10 mouse cellular contexts compared by ENCODE assay signal in the genomic region with DNA sequence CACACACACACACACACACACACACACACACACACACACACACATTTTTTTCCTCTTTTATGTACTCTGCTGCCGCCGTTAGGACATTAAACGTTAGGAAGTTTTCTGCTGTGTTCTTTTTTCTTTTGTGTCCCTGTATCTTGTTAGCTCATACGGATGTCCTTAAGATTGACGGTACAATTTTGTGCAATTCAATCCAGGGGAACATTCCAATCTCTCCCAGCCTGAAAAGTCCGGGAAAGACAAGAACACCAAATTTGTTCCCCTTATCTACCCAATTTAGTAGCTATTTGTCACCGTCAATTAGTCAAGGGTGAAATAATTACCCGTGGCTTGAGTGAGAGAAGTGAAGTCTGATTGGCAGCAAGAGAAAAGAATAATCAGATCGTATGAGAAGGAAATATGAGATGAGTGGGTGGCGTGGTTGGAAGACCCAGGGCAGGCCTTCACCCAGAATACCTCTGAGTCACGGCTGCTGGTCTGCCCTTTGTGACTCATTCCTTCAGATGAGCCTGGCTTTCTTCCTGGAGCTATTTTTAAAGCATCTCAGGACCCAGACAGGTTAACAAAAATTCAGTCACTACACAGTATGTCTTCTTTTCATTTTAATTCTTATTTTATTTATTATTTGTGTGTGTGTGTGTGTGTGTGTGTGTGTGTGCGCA.
DNase-seq lines count a peak whose midpoint lies in the region; ATAC-seq and TF ChIP-seq lines count a peak whose summit lies in the region.
"Had no signal": no experiment of that assay in that cellular context is flagged by ENCODE, and none has a peak within 500 bp of the region (broad histone marks: within the 10 kb centered on the region; RNA-seq: fewer than 3 reads in every experiment).

No protein-coding gene starts in this region.

- TF ChIP-seq EP300 in liver, postnatal 0 days (IDR thresholded peaks at IDR 0.05; ENCODE audit: low read depth): no peak

- no peak overlapping the region for H3K4me3 ChIP-seq in kidney, embryonic 16.5 days (ENCODE audit: low read length)
- no peak overlapping the region for H3K4me3 ChIP-seq in embryonic facial prominence, embryonic 10.5 days
- H3K4me3 ChIP-seq in liver, postnatal 0 days (ENCODE audit: low read depth, low read length): no peak overlapping the region
- H3K4me3 ChIP-seq: erythroblast, embryonic 14.5 days had no signal

- no peak for TF ChIP-seq CTCF in liver, postnatal 0 days (IDR thresholded peaks at IDR 0.05; ENCODE audit: low read depth)

- H3K27me3 ChIP-seq in kidney, embryonic 16.5 days (ENCODE audit: insufficient read depth, low read length): peaks cover 4% of the 10 kb centered on the region; the same call in 1 of the 2 replicates
- H3K27me3 ChIP-seq in embryonic facial prominence, embryonic 10.5 days (replicated peaks; ENCODE audit: low read depth, poor library complexity, severe bottlenecking): peaks cover 7% of the 10 kb centered on the region; the same call in 1 of the 2 replicates
- H3K27me3 ChIP-seq in liver, postnatal 0 days (ENCODE audit: insufficient read depth, low read length): no peaks in the 10 kb centered on the region

- peaks cover 3% of the 10 kb centered on the region; the same call in 1 of the 2 replicates for H3K9me3 ChIP-seq in kidney, embryonic 16.5 days (ENCODE audit: low read length)
- H3K9me3 ChIP-seq in embryonic facial prominence, embryonic 10.5 days: peaks cover 7% of the 10 kb centered on the region
- no peaks in the 10 kb centered on the region for H3K9me3 ChIP-seq in liver, postnatal 0 days (ENCODE audit: low read length)

- 26% methylated on average over 12 of the region's 12 CpGs for WGBS in kidney, embryonic 16.5 days
- WGBS in embryonic facial prominence, embryonic 10.5 days: 38% methylated on average over 12 of the region's 12 CpGs
- WGBS in liver, postnatal 0 days (ENCODE audit: insufficient replicate concordance): 67% methylated on average over 12 of the region's 12 CpGs

- H3K4me1 ChIP-seq in kidney, embryonic 16.5 days (ENCODE audit: insufficient read depth, low read length): 0 out of 2 replicates have a peak, but pooled peaks cover 5% of the 10 kb centered on the region
- peaks cover 12% of the 10 kb centered on the region for H3K4me1 ChIP-seq in embryonic facial prominence, embryonic 10.5 days
- no peaks in the 10 kb centered on the region for H3K4me1 ChIP-seq in liver, postnatal 0 days (ENCODE audit: insufficient read depth)

- no peaks in the 10 kb centered on the region for H3K36me3 ChIP-seq in kidney, embryonic 16.5 days (ENCODE audit: insufficient read depth, low read length)
- H3K36me3 ChIP-seq in embryonic facial prominence, embryonic 10.5 days (replicated peaks): no peaks in the 10 kb centered on the region
- no peaks in the 10 kb centered on the region for H3K36me3 ChIP-seq in liver, postnatal 0 days (replicated peaks; ENCODE audit: insufficient read depth, low read length)

- no peak for DNase-seq in kidney, adult 9 months
- DNase-seq in 416B (ENCODE audit: low read depth) (peak; percentile 5), MN1 (ENCODE audit: low spot score) (peak; percentile 10)
- DNase-seq in embryonic facial prominence, embryonic 10.5 days (ENCODE audit: low spot score): peak; percentile 21
- no peak for DNase-seq in liver, postnatal 0 days
- no peak for DNase-seq in spleen, postnatal 36 days (ENCODE audit: low spot score in 2 of 2)

- no peak overlapping the region for H3K4me2 ChIP-seq in kidney, embryonic 16.5 days (replicated peaks; ENCODE audit: low read depth, low read length)
- H3K4me2 ChIP-seq in liver, postnatal 0 days (ENCODE audit: low read depth, low read length): no peak overlapping the region
- H3K4me2 ChIP-seq: midbrain, embryonic 11.5 days had no signal

- H3K27ac ChIP-seq in kidney, embryonic 16.5 days (ENCODE audit: low read length): no peak overlapping the region
- H3K27ac ChIP-seq in embryonic facial prominence, embryonic 10.5 days (replicated peaks): no peak overlapping the region; the same call in 1 of the 2 replicates
- H3K27ac ChIP-seq in liver, postnatal 0 days (ENCODE audit: low read depth): no peak overlapping the region
- H3K27ac ChIP-seq: liver, embryonic 14.5 days had no signal

- H3K9ac ChIP-seq in kidney, embryonic 16.5 days (replicated peaks; ENCODE audit: low read length): no peak overlapping the region
- no peak overlapping the region for H3K9ac ChIP-seq in liver, postnatal 0 days (replicated peaks)
- H3K9ac ChIP-seq: liver, embryonic 14.5 days had no signal

- 0 out of 2 replicates have a peak, but pooled peaks have one; percentile 61 for ATAC-seq in kidney, embryonic 16.5 days (ENCODE audit: low FRiP score, low TSS enrichment)
- no peak for ATAC-seq in liver, postnatal 0 days

Comparison
In these comparisons a context has a peak if more than half of its experiments do, and no peak if none do; other contexts are left out.
1. DNase-seq: peak in 416B (single experiment), MN1 (single experiment) and embryonic facial prominence, embryonic 10.5 days (single experiment); none in kidney, adult 9 months (single experiment), liver, postnatal 0 days (single experiment) and spleen, postnatal 36 days (0 of 2).